Mouse (Mus musculus): ENCODE results near the gene Sstr3. TPM values are rescaled to one million over a fixed set of nuclear protein-coding genes. Genes with fewer than 3 reads are reported as not detected.

The Sstr3 gene
- total RNA-seq, 2 experiments from 2014 or later: 20.8 to 22.9 TPM

- H3K27ac ChIP-seq: no peak overlapping the region
- intact Hi-C loops (cut with DNase I): loop anchor here (5.0 kb wide), 1 partner anchor 63 kb away; no protein-coding TSS in a partner anchor
- DNase-seq (ENCODE audit: extremely low spot score in 1 of 2, low spot score in 2 of 2): no peak
- H3K4me3 ChIP-seq: no peak overlapping the region
- no peak for TF ChIP-seq CTCF (IDR thresholded peaks at IDR 0.05)
These were observed 34.3 kb downstream of the Sstr3 start for GRCm38 (mm10) chr15:78510121-78510576.

- no peak for TF ChIP-seq CTCF (IDR thresholded peaks at IDR 0.05)
- DNase-seq (ENCODE audit: extremely low spot score in 1 of 2, low spot score in 2 of 2): no peak
- Histone ChIP-seq H3K4me3 (no peak overlapping the region), H3K27ac (no peak overlapping the region)
- intact Hi-C loops (cut with DNase I): no loop called here
These were observed 35.1 kb downstream of the Sstr3 start for GRCm38 (mm10) chr15:78509297-78509899.

DNA sequence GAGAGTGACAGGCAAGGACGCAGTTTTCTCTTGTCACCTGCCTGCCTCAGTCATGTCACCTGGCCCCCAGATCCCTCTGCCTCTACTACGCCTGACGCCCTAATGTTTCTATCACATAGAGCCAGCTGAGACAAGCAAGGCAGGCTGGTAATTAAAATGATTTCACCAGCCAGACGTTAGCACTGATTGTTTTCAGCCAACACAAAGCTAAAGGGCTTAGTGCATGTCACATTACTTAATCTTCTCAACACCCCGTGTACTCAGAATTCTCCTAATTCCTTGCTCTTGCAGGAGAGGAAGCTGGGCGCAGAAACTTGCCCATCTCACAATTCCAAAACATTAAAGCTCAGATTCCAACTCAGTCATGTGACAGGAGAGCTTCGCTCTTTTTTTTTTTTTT is 36.0 kb downstream of the Sstr3 start:
- Histone ChIP-seq H3K27ac (no peak overlapping the region), H3K4me3 (no peak overlapping the region)
- no peak for DNase-seq (ENCODE audit: extremely low spot score in 1 of 2, low spot score in 2 of 2)
- intact Hi-C loops (cut with DNase I): no loop called here
- TF ChIP-seq CTCF (IDR thresholded peaks at IDR 0.05): no peak

- H3K4me3 ChIP-seq: no peak overlapping the region
- DNase-seq (ENCODE audit: extremely low spot score in 1 of 2, low spot score in 2 of 2): no peak
- intact Hi-C loops (cut with DNase I): no loop called here
- TF ChIP-seq CTCF (IDR thresholded peaks at IDR 0.05): no peak
- no peak overlapping the region for H3K27ac ChIP-seq
These were observed 38.9 kb downstream of the Sstr3 start for GRCm38 (mm10) chr15:78505541-78505940.

- no peak for DNase-seq (ENCODE audit: extremely low spot score in 1 of 2, low spot score in 2 of 2)
- no peak for TF ChIP-seq CTCF (IDR thresholded peaks at IDR 0.05)
These were observed 39.7 kb downstream of the Sstr3 start for GRCm38 (mm10) chr15:78504816-78505215.

DNA sequence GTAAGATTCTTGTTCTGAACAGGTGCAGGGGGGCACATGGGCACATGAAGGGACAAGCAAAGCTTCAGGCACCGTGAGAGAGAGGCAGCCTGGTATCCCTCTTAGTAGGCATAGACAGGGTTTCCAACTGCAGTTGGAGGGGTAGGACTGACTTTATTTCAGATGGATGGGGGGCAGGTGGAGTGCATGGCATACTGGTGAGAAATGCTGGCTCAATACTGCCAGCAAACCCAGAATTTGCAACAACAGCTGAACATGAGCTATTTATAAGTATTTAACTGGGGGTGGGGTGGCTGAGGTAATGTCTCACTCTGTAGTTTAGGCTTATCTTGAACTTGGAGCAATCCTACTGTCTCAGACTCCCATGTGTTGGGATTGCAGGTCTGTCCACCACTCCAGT is 40.5 kb downstream of the Sstr3 start:
- Histone ChIP-seq H3K27ac (no peak overlapping the region), H3K4me3 (no peak overlapping the region)
- intact Hi-C loops (cut with DNase I): no loop called here

More at GRCm38 (mm10) chr15:78504816-78505215, 39.7 kb downstream of the Sstr3 start:
- Histone ChIP-seq H3K4me3 (no peak overlapping the region), H3K27ac (no peak overlapping the region)
- intact Hi-C loops (cut with DNase I): no loop called here

DNA sequence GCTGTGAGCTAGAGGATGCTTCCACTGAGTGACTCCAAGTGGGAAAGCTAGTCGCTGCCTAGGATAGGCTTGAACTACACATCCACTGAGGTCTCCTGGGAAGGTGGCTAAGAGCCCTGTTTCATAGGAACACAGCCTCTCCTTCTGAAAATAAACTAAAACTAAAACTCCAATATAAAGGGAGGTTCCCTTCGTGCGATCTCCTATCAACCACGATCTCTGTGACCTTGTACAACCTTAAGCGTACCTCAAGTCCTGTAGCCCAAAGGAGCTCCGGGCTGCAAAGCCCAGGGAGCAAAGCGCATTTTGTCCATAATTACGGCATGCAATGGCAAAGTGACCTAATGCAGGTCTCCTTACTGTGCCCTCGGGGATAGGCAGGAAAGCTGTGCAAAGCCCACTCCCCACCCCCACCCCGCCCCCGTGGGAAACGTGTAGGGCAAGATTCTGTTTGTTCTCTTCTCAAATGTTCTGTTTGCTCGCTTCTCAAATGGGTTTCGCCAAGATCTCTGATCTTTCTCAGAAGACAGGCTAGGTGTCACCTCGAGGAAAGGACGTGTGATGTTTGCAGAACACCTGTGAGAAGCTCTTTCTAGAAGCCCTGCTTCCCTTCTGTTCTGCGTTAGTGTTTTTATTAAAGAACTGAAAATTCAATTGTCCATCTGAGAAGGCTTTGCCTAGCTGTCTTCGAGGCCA is 41.9 kb downstream of the Sstr3 start:
- Histone ChIP-seq H3K27ac (no peak overlapping the region), H3K4me3 (no peak overlapping the region)
- no peak for TF ChIP-seq CTCF (IDR thresholded peaks at IDR 0.05)
- intact Hi-C loops (cut with DNase I): no loop called here
- no peak for DNase-seq (ENCODE audit: extremely low spot score in 1 of 2, low spot score in 2 of 2)

More for the DNA sequence above, 40.5 kb downstream of the Sstr3 start:
- TF ChIP-seq CTCF (IDR thresholded peaks at IDR 0.05): no peak
- DNase-seq (ENCODE audit: extremely low spot score in 1 of 2, low spot score in 2 of 2): no peak

DNA sequence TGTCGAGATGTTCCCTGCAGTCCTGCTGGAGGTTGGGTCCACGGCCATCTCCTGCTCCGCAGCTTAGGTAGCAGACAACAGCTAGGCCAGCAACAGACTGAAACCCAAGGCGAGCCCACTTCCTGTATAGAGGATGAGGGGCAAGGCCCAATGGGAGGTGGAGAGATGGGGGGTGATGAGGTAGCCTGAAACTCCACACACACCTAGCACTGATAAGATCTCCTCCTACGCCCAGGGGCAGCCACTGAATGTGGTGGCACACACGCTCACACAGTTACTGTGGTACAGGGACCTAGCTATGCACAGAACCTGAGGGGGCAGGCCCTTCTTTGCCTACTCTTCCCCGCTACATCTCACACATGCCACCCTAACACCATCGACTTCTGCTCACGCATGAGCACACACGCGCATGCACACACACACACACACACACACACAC is 49.5 kb downstream of the Sstr3 start, which contains the start of gene Il2rb:
Gene Il2rb (minus strand): TSS at position 304 of the 439 bp plus-strand sequence.
- DNase-seq (ENCODE audit: extremely low spot score in 1 of 2, low spot score in 2 of 2): no peak
- Histone ChIP-seq H3K4me3 (no peak within 1 kb of the TSS), H3K27ac (no peak within 1 kb of the TSS)
- intact Hi-C loops (cut with DNase I): no loop called here
- no peak for TF ChIP-seq CTCF (IDR thresholded peaks at IDR 0.05)

- Histone ChIP-seq H3K4me3 (no peak overlapping the region), H3K27ac (no peak overlapping the region)
- no peak for DNase-seq (ENCODE audit: extremely low spot score in 1 of 2, low spot score in 2 of 2)
- intact Hi-C loops (cut with DNase I): no loop called here
- no peak for TF ChIP-seq CTCF (IDR thresholded peaks at IDR 0.05)
These were observed 51.0 kb downstream of the Sstr3 start for GRCm38 (mm10) chr15:78493401-78494010.

- H3K4me3 ChIP-seq: no peak overlapping the region
- no peak overlapping the region for H3K27ac ChIP-seq
- DNase-seq (ENCODE audit: extremely low spot score in 1 of 2, low spot score in 2 of 2): no peak
- no peak for TF ChIP-seq CTCF (IDR thresholded peaks at IDR 0.05)
- intact Hi-C loops (cut with DNase I): no loop called here
These were observed 53.2 kb downstream of the Sstr3 start for GRCm38 (mm10) chr15:78491301-78491700.

DNA sequence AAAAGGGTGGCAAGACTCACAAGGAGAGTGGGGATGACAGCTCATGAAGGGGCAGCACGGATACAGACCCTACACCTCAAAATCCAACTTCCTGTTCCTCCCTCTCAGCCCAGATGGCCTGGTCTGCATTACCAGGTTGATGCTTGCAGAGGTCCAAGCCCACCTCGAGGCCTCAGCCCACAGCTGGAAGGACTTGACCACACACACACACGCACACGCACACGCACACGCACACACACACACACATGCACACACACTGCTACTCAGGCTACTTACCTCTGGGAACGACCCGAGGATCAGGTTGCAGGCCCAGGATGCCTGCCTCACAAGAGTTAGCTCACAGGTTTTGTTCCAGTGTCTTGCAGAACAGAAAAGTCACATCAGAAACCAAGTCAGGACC is 54.6 kb downstream of the Sstr3 start:
- no peak for DNase-seq (ENCODE audit: extremely low spot score in 1 of 2, low spot score in 2 of 2)
- Histone ChIP-seq H3K27ac (no peak overlapping the region), H3K4me3 (no peak overlapping the region)
- TF ChIP-seq CTCF (IDR thresholded peaks at IDR 0.05): no peak
- intact Hi-C loops (cut with DNase I): no loop called here

DNA sequence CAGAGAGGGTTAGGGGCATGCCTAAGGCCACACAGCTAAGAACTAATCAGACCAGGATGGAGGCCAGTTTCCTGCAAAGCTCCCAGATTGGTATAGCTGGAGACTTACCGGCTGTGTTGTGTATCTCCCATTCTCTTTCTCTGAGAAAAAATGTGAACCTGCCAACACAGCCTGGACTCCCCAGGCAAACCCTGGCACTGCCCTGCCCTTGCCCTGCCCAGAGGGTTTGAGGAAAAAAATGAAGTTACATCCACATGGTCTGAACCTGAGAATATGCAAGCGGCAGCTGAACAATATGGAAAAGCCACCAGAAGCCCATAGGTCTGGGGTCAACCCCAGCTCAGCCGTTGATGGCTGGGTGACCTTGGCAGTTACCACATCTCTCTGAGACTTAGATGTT is 55.2 kb downstream of the Sstr3 start:
- no peak for DNase-seq (ENCODE audit: extremely low spot score in 1 of 2, low spot score in 2 of 2)
- intact Hi-C loops (cut with DNase I): no loop called here
- H3K4me3 ChIP-seq: no peak overlapping the region
- no peak for TF ChIP-seq CTCF (IDR thresholded peaks at IDR 0.05)
- no peak overlapping the region for H3K27ac ChIP-seq
